Mouse (Mus musculus) c-Kit-positive CD71-positive TER-119-positive erythroid progenitor cells, embryonic 14.5 days (primary cell): ENCODE measurements around the gene Rnf144b.

Experiments used
- DNase-seq: peaks from one replicate; pipeline ENCODE4 v3.0.0-alpha.2; 2013; ENCODE audit warnings: low spot score

Gene Rnf144b

DNA sequence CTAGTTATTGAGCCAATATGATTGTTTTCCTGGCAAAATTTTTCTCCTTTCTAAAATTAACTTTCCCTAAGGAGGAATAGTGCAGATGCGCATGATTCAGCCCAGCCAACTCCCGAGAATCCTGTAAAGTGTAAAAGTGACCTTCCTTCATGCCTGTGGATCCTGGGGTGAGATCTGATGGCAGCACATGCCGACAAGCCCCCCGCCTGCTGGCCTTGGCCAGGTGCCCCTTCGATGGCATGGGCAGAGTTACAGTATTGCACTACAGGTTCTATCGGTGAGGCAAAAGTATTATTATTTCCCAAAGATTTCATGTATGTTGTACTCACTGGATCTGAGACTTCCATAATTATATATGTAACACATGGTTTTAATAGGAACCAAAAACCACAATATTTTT lies 2.5 kb downstream of the Rnf144b start:
- DNase-seq: no peak

DNA sequence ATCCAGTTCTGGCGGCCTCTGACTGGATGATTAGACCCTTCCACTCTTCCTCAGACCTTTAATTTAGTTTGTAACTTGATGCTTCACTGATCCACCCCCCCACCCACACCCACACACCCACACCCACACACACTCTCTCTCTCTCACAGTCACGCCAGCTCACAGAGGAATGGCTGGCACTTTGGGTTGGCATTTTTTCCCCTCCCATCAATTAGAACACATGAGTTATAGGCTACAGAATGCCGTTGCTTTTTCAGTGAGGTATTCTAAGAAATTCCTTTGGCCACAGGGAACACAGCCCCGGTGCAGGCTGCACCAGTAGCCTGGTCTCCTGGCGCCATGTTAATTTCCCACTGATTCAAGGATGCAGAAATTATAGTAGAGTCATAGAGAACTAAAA lies 3.1 kb downstream of the Rnf144b start:
- DNase-seq: no peak

DNA sequence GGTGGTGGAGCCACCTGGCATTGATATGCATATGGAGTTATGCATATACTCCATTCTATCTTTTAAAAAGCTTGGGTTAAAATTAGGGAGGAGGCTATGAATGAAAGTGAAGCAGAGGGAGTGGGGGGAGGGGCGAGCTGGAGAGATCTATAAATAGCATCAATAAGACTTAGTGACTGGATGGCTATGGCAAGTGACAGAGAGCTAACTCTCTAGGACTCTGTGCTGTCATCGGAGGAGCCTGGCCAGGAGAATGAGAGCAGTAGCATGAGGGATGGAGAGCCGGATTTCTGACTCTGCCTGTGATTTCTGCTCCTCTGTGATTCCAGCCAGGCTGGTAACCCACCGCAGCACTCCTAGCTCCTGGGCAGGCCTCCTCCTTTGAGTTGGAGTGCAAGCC lies 6.6 kb downstream of the Rnf144b start:
- DNase-seq: no peak

DNA sequence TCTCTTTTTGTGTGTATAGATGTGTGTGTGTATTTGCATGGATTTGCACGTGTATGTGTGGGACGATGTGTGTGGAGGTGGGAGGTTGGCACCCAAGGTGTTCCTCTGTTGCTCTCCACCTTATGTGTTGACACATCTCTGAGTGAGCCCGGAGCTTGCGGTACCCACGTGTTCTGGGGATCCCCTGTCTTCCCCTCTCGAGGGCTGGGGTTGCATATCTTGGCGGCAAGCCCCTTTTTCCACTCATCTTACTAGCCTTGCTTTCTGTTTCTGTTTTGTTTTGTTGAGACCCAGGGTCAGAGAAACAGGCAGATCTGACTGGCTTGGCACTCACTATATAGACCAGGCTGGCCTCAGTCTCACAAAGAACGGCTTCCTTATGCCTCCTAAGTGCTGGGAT lies 10.6 kb downstream of the Rnf144b start:
- no peak for DNase-seq

DNA sequence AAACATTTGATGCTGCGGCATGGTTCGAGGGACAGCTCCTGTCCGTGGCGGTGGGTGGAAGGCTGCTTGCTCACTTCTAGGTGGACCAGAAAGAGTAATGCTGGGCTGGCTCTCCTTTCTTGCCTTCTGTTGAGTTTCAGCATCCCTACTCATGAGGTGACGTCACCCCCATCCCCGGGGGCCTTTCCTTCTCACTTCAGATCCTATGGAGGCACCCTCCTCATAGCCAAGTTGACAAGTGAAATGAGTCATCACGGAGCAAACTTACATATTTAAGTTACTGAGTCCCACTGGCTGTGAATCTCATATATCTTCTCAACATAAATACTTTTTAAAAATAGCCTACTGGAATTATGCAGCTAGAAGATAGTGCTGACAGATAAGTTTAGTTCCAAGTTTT lies 12.4 kb downstream of the Rnf144b start:
- DNase-seq: no peak

DNA sequence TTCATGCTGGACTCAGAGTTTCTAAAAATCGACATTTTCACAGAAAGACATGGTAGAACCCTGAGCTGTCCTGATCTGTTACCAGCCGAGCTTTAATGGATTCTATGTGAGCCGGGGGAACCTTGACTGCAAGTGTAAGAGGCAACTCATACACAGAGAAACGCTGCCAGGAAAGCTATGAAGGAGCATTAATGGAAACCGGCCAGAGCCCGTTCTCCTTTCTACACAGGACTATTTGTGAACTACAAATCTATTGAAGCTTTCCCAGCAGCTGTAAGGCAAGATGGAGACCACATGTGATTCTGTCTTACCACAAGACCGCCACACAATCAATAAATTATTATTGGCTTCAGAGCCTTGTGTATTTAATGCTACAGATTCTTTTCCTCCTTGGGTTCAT lies 13.3 kb downstream of the Rnf144b start:
- no peak for DNase-seq

DNA sequence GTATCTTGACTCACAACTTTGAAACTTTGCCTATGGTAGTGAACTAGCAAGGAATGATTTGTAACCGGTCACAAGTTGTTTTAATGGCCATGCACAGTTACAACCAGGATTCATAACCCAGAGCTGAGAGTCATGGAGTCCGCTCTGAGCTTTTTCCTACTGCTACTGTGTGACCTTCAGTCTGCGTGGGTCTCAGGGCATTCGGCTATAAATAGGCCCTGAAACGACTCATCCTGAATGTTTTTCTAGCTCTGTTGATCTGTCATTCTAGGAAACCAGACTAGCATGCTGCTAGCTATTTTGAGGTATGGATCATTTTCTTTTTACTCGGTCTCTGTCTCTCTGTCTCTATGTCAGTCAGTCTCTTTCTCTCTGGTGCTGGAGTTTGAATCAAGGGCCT lies 20.3 kb downstream of the Rnf144b start:
- DNase-seq: no peak

DNA sequence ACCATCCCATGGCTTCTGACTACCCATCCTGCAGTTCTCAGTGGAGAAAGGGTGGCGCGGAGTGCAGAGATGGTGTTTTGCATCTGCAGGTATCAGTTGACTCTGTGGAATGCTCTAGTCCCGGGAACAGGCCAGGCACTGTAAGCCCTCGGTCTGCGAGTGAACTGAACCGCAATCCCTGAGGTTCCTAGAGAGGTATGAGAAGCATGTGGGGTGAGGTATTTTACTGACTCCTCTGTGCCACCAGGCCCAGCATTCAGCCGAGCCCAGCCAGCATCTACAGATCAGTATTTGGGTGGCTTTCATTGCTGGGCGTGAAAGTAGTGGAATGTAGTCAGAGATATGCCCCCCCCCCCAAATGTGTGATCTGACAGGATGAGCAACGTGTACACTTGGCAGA lies 23.5 kb downstream of the Rnf144b start:
- no peak for DNase-seq

DNA sequence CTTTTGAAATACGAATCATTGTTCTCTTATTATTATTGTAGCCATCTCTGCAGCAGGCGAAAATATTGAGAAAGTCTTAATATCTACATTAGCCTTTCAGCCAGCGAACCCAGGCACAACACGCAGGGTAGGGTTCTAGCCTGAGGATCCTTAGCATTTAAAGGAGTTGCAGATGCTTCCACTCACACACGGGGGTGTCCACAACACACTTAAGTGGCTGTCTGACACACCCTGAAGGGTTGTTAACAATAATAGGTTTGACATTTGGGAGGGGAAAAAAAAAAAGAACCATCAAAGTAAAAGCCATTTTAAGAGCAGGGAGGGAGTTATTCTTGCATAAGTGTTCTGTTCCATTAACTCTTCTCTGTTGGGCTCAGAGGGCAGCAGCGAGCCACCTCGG lies 23.9 kb downstream of the Rnf144b start:
- no peak for DNase-seq

DNA sequence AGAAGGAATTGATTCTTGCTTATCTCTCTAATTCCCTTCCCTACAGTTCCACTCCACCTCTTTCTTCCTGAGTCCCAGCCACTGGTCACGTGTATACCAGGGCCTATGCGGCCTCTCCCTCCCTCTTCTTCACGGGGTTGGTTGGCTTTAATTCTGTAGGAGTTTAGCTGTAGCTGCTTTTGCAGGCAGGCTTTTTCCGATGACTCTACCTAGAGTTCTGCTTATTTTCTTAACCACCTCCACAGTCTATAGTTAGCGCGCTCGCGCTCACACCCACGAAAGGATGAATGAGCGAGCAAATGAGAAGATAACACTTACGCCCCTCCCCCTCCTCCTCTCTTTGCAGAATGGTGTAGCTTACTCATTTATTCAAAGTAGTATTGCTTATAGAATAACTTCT lies 26.1 kb downstream of the Rnf144b start:
- DNase-seq: no peak

DNA sequence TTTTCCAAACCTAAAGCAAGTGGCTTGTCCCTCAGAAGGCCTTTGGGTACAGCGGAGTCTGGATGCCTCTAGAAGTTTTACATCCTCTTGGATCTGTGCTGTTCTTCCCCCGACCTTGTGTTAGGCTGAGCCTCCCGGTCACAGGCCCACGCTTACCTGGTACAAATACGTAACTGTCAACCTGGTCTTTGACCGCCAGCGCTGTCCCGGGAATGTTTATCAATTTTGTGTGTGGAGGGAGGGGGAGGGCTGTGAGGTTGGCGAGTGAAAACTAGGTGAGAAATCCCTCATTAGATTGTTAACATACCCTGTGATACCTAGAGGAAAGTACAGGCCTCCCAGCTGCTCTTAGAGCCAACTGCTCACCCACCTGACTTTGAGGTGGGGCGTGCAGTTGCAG lies 27.5 kb downstream of the Rnf144b start:
- no peak for DNase-seq

DNA sequence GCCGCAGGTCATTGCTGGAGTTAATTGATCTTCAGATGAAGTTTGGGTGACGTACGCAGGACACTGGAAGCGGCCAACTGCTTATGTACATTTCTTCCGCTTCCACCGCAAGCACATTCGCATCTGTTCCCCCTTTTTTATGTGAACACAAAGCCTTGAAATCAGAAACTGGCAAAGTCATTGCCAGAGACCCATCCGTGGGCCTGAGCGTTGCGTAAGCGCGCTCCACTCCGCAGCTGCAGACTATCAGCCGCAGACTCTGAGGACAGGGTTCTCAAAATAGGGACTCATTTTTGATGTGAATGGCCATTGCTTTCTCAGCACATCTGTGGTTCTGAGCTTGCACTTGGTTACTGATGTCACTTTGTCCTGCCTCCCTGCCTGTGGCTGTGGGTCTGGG lies 28.6 kb downstream of the Rnf144b start:
- no peak for DNase-seq

DNA sequence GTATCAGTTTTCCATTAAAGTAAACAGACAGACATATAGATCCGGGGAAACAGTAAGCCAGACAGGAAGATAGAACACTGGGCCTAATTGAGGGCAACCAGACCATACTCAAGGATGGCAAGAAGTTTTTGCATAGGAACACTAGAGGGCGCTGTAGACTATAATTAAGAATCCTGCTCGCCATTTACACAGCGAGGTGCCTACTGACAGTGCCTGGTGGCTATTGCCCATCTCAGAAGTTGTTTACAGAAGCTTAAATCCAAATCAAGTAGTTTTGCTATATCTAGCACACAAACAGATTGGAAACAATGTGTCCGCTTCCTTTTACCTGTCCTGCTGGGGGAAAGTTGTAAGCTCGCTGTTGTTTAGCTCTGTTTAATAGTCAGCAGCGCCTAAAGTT lies 29.9 kb downstream of the Rnf144b start:
- DNase-seq: peak; percentile 65

DNA sequence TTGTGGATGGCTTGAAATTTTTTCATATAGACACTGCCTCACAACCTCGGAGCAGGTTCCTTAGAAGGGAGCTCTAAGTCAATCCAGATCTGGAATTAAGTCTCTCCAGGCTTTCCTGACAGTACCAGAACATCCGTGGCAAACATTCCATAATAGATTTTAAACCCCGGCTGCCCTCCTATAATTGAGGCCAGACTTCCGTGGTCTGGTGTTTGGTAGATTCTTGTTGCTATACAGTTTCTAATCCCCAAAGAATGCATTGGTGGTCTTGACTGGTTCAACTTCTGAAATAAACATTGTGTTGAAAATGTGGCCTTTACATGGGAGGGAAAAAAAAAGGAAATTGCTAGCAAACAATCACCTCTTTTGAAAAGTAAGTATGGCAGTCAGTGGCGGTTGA lies 30.8 kb downstream of the Rnf144b start:
- DNase-seq: no peak

DNA sequence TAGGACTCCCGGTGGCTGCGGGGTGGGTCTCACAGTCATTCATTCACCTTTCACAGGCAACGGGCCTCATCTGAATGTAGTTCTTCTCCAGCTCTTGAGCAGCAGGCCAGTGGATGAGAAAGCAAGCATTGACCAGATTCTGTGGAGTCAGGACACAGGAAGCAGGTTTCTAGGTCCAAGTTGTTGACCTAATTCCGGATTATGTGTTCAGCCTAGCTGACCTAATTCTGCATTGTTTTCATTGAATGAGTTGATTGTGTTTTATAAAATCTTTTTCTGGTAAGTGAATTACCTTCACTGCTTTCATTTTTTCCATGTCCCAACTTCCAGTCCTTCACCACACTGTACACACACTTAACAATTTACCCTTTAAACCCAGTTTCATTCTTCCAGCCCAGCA lies 32.4 kb downstream of the Rnf144b start:
- DNase-seq: no peak

DNA sequence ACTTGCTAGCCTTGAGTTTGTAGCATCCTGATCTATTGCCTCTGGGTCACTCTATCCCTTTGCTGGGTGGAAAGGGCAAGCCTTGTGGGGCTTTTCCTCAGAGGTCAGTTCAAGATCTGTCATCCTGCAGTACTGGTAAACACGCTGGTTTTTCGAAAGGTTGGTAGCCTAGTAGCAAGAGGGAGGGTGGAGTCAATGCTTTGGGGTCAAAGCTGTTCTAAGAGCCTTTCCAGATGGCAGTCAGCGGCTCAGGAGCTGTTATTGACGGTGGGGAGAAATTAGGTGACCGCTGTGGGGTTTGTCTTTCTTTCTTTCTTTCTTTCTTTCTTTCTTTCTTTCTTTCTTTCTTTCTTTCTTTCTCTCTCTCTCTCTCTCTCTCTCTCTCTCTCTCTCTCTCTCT lies 34.4 kb downstream of the Rnf144b start:
- no peak for DNase-seq

DNA sequence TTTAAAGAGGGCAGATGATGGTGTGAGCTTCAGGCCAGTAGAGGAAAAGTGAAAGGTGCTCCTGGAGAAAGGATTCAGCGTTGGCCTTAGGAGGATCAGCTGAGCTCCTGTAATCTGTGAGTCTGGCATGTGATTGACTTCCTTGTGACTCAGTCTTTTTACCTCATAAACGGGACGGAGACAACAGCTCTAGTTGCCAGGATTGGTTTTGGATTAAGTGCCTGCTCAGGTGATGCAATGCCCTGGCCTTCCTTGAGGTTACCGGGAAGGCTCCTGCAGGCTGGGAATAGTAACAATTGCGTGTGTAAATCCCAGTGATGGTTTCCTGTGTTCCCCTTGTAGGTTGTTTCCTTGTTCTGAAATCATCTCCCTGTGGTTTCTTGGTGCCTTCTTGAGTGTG lies 39.5 kb downstream of the Rnf144b start:
- no peak for DNase-seq

DNA sequence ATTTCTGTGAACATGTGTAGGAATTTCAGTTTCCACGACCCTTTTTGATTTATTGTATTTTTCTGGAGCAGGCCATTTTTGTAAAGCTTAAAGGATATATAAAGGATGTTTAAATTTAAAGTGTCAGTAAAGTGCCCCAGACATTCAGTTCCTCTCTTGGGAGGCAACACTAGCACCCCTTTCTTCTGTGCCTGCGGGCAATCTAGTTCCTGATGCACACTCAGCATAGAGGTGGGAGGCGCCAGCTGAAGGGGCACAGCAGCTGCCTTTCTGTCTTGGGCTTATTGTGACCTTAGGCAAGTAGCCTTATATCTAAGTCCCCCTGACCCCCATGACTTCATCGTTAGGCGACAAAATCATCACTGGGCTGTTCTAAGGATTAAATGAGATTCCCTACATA lies 42.3 kb downstream of the Rnf144b start:
- DNase-seq: no peak

DNA sequence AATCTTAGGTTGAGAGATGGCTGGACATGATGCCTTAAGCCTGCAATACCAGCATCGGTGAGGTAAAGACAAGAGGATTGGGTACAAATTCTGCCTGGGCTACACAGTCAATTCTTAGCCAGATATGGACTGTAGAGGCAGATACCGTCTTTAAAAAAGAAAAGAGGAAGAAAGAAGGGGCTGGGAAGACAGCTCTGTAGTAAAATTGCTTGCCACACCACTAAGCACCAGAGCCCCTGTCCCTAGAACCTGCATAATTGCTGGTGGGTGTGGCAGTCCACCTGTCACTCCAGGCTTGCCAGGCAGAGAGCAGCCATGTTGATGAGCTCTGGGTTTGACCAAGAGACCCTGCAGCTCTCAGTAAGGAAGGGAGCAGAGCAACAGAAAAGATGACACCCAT lies 42.8 kb downstream of the Rnf144b start:
- DNase-seq: no peak

DNA sequence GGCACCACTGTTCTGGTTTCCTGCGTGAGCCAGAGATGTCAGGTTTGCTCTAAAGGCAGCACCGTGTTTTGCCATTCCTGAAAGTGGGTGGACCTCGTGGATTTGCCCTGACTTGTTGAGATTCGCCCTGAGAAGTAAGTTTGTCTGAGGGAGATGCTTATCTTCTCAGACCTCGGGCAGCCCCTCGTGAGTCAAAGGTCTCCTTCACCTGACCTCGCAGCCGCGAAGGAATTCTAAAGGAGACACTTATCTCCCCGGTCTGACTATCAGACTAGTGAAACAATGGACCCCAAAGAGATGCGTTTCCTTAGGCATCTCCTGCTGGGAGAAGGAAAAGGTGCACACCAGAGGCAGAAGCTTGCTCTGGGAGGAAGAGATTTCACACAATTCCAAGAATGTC lies 46.0 kb downstream of the Rnf144b start:
- no peak for DNase-seq

DNA sequence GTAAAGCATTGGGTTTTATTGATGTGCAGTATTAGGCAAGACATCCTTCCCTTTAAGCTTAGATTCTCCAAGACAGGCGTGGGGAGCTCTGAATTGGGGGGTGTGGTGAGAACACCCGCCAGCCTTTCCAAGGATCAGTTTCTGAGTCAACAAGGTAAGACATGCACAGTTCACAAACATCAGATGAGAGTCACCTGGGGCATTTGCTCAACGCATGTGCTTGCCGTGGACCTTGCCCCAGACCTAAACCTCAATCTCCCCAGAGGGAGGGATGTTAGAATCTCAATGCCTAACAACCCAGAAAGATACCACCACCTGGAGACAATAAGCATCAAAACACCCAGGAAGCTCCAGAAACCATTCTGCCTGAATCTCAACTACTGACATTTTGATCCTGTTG lies 47.6 kb downstream of the Rnf144b start:
- no peak for DNase-seq

DNA sequence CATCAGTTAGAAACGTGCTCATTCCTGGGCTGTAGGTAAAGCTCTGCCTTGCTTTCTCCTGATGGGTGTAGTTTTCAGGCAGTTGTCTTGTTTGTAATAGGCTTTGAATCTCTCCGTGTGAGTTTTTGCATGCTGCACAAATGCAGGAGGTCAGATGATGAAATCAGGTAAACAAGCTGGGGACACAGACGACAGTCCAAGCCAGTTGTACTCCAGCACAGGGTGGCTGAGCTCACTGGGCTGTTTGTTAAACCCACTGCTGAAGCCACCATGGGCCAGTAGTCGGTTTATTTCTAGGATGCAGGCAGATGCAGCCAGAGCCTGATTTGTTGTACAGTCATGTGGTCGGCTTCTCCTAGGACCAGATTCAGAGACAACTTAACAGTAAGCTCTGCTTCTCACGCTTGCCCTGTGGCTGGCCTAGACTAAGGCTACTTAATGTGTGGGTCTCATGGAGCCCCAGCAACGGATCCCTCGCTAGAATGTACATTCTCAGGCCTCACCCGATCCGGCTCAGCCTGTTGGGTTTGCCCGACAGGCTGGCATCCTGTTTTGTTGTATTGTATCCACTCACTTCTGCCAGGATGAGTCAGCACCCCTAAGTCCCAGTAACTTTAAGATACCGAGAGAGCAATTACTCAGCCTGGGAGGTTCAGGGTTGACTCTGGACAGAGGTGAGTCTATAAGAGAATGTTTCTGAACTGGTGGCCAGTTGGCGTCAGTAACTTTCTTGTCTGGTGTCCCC lies 48.5 kb downstream of the Rnf144b start:
- DNase-seq: no peak

DNA sequence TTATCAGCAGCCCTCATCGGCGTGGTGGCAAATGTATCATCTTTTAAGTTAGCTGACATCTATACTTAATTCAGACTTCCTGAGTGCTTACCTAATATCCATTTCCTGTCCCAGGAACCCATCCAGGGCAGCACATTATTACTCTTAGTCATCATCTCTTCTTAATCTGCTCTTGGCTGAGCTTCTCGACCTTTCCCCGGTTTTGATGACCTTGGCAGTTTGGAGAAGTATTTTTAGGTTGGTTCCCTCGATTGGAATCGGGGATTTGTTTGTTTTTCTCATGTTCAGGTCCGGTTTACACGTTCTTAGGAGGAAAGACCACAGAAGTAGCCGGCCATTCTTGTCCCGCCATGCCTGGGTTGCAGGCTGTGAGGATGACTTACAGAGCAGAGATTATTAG lies 50.4 kb downstream of the Rnf144b start:
- no peak for DNase-seq

DNA sequence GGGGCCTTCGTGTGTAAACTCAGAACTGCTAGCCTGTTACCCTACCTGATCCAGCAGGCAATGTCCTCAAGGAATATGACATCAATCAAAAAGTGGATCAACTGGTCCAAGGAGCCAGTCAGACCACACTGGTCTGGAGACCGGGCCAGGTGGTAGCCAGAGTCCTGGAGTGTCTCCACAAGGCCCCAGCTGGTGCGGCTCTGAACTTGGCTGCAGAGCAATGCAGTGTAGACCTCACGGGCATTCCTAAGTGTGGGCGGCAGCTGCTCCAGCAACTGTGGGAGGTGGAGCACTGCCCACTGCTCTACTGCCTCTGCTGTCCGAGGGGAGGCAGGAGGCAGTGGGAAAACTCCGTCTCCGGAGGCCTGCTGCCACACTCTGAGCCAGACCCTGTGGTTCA lies 55.7 kb downstream of the Rnf144b start:
- DNase-seq: no peak

DNA sequence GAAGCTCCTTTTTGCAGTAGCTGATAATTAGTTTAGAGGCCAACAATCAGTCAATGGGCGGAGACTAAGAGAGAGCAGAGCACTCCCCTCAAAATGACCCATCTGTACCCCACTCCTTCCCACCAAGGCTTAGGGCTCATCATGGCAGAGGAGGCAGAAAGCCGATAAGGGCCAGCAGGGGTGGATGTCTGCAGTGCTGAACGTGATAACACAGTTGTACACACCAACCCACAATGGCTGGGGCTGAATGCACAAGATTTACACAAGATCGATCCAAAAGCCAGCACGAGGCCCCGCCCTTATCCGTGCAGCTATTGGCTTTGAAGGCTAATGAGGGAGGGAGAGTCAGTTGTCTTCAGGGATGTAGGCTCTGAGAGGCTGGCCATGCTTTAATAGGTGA lies 58.3 kb downstream of the Rnf144b start:
- peak; percentile 47 for DNase-seq
